Mouse (Mus musculus) cerebellum, adult 2 months (tissue): Measurements from ENCODE around the gene Zbtb9.
A peak's percentile ranks its signal among the peaks of the same experiment; 100 is the strongest.

ENCODE experiments used
- CTCF ChIP-seq: fragments of 200-500 bp; IDR thresholded peaks from 2 replicates; pipeline ENCODE4 v1.5.1; 2011; ENCODE audit warnings: low read depth, mild to moderate bottlenecking, control low read depth, low read length, moderate library complexity, borderline replicate concordance; ENCODE audit not compliant: insufficient read depth
- POLR2A ChIP-seq: fragments of 200-500 bp; IDR thresholded peaks from 2 replicates; pipeline ENCODE4 v1.6.1; 2011; ENCODE audit warnings: low read length, control low read depth, borderline replicate concordance; ENCODE audit not compliant: insufficient read depth

DNA sequence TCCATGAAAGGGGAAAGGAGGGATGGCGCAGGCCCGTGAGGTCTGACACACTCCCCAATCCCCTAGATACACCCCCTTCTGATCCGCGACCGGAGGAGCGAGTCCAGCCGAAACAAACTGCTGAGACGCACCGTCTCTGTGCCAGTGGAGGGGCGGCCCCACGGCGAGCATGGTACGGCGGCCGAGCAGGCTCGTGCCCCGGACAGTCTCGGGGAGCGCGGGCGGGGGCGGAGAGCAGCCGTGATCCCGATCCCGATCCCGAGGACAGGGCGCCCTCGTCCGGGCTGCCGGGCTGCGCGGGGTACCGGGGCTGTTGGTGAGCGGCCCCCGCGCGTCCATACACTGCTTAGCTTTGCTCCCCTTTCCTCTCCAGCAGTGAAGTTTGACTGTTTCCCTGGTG is 26.4 kb upstream of the Zbtb9 start:
- TF ChIP-seq CTCF (peak; percentile 41; the same call in 1 of the 2 replicates), POLR2A (peak; percentile 56; the same call in 1 of the 2 replicates)
